Mouse (Mus musculus): ENCODE results near the gene Grk5. TPM values are rescaled to one million over a fixed set of nuclear protein-coding genes. Genes with fewer than 3 reads are reported as not detected.

Grk5 gene
- polyA plus RNA-seq, 3 experiments from 2014 or later: 2.3 to 4.8 (median 2.4) TPM

GRCm38 (mm10) chr19:60981391-60981790, 91.8 kb downstream of the Grk5 start:
- no peak for ATAC-seq

DNA sequence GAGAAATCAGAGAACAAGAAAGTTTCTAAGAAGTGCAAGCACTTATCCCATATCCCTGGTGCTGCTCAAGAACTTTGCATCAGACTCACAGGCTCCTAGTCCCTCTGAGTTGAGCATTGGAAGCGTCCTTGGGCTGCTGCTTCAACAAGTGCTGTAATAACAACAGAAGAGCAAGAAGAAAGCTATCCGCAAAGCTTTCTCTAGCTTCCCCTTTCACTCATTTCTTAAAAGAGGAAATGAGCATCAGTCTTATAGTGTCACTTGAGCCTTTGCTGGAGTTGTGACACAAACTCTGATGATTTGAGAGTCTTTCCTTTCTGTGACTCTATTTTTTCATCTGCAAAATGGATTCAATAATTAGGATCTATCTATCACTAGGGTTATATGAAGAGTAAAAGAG, 92.3 kb downstream of the Grk5 start:
- no peak for ATAC-seq

DNA sequence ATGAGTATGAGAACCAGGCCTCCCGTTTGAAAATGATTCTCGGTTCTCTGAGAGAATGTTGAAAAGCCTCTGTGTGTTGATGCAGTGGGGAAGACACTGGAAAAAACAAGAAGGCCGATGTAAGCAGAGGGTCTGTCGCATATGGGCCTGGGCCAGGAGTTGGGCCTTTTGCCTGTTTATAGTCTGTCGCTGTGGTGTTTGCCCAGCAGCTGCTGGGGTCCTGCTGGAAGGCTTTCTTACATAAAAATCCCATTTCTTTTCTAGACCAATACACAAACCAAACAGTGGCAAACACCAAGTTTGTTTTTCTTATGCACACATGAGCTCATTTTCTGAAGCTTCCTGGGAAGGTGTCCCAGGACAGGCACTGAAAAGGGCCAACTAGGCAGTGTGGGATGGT, 100.2 kb downstream of the Grk5 start:
- ATAC-seq: no peak

DNA sequence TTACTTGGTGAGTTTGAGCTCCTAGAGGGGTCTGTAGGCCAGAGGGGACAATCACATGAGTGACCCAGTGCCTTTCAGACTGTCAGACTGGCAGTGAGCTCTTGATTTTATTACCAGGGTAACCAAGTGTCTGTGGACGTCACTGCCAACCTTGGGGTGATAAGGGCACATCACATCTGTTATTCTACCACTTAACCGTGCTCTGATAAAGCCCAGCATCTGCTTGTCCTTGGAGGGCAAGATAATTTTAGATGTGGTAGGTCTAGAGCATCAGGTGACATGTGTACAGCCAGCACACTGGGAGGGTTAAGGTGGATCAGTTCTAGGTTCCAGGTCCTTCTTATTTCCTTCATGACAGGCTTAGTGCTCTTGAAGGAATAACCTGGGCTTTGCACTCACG, 104.7 kb downstream of the Grk5 start:
- no peak for ATAC-seq

DNA sequence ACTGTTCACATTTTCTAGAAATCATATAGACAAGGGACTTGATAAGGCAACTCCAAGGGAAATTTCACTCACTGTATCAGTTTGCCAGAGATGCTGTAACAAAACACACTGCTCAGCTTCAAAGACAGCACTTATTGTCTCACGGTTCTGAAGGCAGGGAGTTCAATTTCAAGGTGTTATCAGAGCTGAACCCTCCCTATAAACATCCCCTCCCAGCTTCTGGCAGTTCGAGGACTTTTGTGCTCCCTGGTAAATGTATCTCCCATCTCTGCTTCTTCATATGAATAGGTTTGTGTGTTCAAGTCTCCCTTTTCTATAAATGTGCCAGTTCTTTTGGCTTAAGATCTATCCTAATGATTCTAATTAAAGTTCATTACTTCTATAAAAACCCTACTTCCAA, 105.3 kb downstream of the Grk5 start:
- no peak for ATAC-seq

DNA sequence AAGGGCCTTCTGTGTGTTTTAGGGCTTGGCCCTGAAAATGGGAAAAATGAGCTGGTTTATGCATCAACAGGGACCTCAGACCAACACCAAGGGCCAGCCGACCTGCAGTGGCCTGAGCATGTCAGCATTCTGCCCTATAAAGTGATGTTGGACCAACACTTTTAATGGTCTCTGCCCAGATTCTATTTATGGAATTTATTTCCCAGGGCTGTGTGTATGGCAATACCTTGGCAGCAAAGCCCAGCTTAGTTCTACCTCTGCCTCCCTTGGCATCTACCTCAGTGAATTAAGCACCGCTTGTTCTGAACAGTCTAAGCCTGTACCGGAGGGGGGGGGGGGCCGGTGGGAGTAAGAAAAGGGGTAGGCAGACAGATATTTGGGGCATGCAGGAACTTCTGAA, 108.2 kb downstream of the Grk5 start:
- ATAC-seq: no peak

DNA sequence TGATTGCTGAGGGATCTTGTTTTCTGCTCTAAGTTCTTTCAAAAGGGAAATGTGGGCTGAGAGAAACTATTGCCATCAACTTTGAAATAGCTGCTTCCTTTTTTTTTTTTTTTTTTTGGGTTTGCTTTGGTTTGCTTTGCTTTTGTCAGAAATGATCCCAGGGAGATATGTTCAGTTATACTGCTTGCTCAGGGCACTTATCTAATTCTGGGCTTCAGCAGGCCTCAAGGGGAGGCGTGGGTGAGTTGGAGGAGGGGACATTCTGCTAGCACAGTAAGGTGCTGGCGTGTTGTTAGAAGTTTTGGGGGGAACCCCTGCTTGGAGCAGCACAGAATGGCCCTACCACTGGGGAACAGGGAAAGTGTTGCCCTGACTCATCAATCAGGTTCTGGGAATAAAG, 110.1 kb downstream of the Grk5 start:
- no peak for ATAC-seq

GRCm38 (mm10) chr19:61000958-61001357, 111.4 kb downstream of the Grk5 start:
- no peak for ATAC-seq

- ATAC-seq: no peak
These were observed 119.7 kb downstream of the Grk5 start for GRCm38 (mm10) chr19:61009266-61009665.

GRCm38 (mm10) chr19:61017477-61018266, 128.1 kb downstream of the Grk5 start:
- no peak for ATAC-seq

GRCm38 (mm10) chr19:61021502-61021901, 132.0 kb downstream of the Grk5 start:
- ATAC-seq: no peak

- no peak for ATAC-seq
These were observed 132.5 kb downstream of the Grk5 start for GRCm38 (mm10) chr19:61021939-61022566.

DNA sequence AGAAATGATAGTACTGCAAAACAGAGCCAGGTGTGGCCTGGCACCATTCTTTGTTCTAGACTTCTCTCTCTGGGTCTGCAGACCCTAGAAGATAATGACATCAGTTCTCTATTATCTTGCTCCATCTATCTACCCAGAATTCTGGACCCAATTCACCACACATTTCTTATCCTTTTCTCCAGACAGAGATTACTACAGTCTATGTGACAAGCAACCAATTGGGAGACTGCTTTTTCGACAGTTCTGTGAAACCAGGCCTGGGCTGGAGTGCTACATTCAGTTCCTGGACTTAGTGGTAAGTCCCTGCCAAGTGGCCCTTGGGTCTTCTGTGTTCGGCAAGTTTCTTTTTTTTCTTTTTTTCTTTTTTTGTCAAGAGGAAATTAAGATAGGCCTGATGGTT, 142.0 kb downstream of the Grk5 start:
- no peak for ATAC-seq

GRCm38 (mm10) chr19:61039151-61039550, 149.6 kb downstream of the Grk5 start:
- no peak for ATAC-seq

GRCm38 (mm10) chr19:61048646-61049045, 159.1 kb downstream of the Grk5 start:
- no peak for ATAC-seq

DNA sequence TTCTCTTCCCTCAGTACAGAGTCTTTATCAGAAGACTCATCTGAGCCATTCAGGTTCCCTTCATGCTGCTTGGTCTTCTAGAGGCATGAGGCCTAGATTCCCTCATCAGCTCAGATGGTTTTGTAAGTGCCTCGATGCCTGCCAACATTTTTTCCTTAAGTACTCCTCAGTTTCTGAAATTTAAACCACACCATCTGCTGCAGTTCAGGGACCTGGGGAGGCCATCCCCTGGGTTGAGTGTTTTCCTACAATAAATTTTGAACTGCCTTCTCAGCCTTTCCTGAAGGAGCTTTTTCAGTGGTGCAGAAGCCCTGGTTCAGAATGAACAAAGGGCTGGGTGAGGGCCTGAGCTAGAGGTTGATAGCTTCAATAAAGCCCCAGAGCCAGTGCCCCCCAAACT, 159.9 kb downstream of the Grk5 start:
- ATAC-seq: no peak

DNA sequence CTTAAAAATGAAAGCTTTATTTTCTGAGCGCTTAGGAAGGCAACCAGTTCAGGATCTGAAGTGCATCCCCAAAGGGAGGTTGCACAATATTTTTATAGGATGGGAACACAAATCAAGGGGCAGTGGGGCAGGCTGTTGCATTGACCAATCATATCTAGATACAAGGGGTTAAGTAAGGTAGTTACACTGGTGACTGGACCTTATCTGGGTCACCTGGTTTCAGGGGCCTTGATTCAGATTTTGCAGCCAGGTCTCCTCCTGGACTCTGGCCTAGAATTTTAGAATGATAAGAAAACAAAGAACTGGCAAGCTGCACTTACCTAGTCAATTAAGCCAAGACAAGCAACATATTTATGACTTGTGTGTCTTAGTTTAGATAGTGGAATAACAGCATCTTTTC, 161.6 kb downstream of the Grk5 start:
- no peak for ATAC-seq

DNA sequence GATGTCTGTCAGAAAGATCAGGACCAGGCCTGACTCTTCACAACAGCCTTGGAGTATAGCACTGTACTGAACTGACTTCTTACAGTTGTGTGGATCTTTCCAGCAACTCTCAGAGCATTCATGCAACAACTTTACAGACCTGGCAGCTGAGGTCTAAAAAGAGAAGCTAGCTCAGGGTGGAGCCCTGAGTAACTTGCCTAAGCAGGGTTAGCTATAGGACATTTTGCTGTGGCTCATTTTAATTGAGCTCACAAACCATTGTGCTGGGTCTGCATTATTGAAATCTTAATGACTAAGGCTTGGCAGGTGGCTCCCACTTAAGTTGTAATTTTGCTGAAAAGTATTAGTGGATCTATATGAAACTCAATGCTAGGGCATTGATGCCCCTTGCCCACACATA, 162.5 kb downstream of the Grk5 start:
- ATAC-seq: no peak

DNA sequence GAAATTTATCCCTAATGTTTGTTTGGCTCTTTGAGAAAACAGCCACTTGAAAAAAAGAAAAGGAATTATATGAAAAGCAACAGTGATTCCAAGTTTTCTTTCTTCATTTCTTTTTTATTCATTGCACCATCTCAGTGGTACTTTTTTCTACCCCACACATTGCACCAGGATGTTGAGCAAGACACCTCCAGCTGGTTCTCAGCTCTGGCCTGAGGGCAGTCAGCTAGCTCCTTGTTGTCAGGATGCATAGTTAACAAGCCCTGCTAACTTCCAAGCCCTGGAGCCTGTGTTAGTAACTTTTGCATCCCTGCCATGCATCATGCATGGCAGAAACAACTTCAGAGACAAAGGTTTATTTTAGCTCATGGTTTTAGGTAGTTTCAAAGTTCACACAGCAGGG, 163.2 kb downstream of the Grk5 start:
- ATAC-seq: no peak

GRCm38 (mm10) chr19:61056783-61057410, 167.3 kb downstream of the Grk5 start:
- ATAC-seq: no peak

DNA sequence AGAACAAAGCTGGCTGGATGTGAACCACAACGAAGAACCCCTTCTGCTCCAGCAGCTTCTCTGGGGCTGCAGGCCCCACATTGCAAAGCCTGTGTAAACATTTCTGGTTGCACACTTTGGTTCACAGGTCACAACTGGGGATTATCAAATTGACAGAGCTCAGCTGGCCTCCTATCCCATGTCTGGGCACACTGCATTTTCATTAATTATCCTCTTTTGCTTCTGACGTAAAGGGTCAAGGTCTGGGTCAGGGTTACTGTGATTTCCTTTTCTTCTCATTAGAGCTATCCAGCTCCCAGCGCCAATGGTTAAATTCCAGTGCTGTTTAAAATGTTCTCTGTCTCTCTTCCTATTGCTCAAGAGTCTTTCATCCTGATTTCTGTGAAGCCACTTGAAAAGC, 168.0 kb downstream of the Grk5 start:
- no peak for ATAC-seq

DNA sequence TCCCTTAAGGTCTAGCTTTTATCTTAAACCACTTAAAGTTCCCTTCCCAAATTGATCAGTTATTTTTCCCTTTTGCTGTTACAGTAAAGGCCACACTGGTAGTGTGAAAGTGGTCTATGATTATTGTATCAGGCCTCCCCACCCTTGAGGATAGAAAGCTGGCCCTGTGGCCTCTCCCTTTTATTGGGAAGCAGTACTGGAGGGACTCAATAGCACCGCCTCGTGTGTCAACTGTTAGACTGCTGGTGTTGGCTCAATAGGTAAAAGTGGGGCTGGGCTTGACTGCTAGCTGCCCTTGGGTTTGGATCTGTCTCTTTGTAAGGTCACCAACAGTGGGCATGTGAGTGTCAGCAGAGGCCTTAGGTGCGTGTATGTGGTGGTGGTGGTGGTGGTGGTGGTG, 174.8 kb downstream of the Grk5 start:
- no peak for ATAC-seq

DNA sequence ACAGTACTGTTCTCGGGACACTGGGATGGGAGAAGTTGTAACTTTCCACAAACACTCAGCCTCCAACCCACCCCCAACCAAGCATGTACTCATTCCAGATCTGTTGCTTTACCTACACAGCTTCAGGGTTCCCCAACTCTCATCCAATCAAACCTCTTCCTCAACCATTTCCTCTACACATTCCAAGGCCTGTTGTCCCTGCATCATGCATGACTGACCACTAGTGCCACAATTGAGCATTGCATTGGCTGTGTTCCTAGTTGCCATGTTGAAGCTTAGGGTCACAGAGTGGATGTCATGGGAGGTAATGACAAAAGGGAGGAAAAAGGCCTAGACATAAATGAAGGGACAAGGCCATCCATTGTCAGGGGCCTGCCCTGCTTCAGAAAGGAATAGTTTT, 175.5 kb downstream of the Grk5 start:
- ATAC-seq: no peak

DNA sequence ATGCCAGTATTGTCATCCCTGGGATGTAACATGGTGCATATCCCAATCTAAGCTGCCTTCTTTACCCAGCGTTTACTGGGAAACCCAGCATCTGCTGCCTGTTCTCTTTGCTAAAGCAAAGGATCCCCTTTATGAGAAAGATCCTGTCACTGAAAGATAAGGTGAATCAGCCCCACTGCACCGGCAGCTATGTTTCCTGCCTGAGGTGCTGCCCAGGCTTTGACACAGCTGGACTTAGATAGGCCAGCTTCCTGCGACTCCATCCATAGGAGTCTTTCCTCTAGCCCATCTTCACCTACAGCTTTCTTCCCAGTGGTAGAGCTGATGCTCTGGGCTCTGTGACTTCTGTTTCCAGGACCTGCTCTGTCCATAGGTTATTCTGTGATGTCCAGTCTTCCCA, 189.1 kb downstream of the Grk5 start:
- no peak for ATAC-seq

Data from inflammation-experienced regulatory T-cells, adult 6 months (primary cell).